Mouse (Mus musculus): ENCODE measurements at regions not wholly inside any gene's neighbourhood (a gene's known extent, or its start where the extent isn't known, plus 50 kb on each side); places are given as distances from the start of the nearest gene placed in this dataset.

DNA sequence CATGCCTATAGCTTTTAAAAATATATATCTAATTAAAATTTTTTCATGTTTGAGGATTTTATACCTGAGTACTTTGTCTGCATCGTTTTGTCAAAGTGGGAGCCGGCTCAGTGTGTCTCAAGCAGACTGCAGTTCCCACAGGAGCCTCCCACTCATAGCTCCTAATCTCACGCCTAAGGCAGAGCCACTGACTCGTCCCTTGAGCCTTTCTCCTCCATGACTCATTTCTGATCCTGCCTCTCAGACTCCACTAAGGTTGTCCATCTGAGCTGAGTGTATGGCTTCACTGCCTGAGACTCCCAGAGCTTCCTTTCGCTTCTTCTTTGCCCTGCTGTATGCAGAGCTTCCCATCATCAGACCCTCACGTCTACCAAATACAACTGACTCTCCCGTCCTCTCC, 98.8 kb downstream of the Efnb2 start:
- ATAC-seq, result no peak

DNA sequence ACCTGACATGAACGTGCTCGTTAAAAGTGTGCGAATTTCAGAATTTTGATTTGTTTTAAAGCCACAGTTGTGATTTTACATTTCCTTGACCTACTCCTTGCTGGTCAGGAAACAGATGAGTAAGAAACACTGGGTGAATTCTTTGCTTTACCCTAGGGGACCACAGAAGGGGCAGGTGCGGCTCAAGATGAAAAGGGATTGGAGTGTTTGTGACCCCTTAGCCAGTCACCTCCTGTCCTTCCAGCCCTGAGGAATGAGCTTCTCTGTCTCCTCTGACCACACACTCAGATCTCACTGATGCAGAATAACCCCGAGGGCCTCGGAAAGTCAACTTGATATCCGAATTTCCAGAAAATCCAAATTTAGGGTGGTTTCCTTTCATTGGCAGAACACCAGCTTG, 103.0 kb downstream of the Efnb2 start:
- Histone ChIP-seq H3K4me1 (replicated peaks; ENCODE audit: control insufficient read depth, insufficient read depth, low read length) (no peaks in the 10 kb centered on the region), H3K4me2 (ENCODE audit: low read length) (no peak overlapping the region), H3K9me3 (ENCODE audit: control insufficient read depth, low read length) (no peaks in the 10 kb centered on the region), H3K36me3 (ENCODE audit: control insufficient read depth, insufficient read depth) (no peaks in the 10 kb centered on the region), H3K27ac (ENCODE audit: low read length) (no peak overlapping the region), H3K4me3 (replicated peaks; ENCODE audit: low read length) (no peak overlapping the region), H3K27me3 (replicated peaks; ENCODE audit: control insufficient read depth, insufficient read depth, low read length) (no peaks in the 10 kb centered on the region), H3K9ac (replicated peaks; ENCODE audit: low read depth, low read length) (no peak overlapping the region)
- no peak for ATAC-seq
- WGBS, result 83% methylated on average over 7 of the region's 7 CpGs

More for the DNA sequence above, 98.8 kb downstream of the Efnb2 start:
- H3K36me3 ChIP-seq (ENCODE audit: control insufficient read depth, insufficient read depth), result no peaks in the 10 kb centered on the region
- no peaks in the 10 kb centered on the region for H3K4me1 ChIP-seq (replicated peaks; ENCODE audit: control insufficient read depth, insufficient read depth, low read length)
- no peak overlapping the region for H3K9ac ChIP-seq (replicated peaks; ENCODE audit: low read depth, low read length)
- no peak overlapping the region for H3K4me2 ChIP-seq (ENCODE audit: low read length)
- H3K4me3 ChIP-seq (replicated peaks; ENCODE audit: low read length), result no peak overlapping the region
- 76% methylated on average over 7 of the region's 7 CpGs for WGBS
- no peak overlapping the region for H3K27ac ChIP-seq (ENCODE audit: low read length)
- no peaks in the 10 kb centered on the region for H3K27me3 ChIP-seq (replicated peaks; ENCODE audit: control insufficient read depth, insufficient read depth, low read length)
- H3K9me3 ChIP-seq (ENCODE audit: control insufficient read depth, low read length), result no peaks in the 10 kb centered on the region

DNA sequence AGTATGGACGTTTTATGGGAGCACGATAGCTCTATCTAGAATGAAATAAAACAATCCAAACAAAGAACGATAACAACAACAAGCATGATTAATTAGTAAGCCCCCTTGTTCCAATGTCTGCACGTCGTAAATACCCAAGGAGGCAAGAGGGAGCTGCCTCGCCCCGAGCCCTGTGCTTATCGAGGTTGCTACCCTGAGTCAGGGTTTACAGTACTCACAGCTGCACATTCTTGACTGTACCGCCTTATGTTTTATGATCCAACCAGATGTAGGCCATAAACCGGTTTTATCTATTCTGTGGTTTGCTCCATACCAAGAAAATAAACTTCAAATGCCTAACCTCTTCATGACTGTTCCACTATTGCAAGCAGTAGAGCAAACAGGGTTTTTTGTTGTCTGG, 104.9 kb downstream of the Efnb2 start:
- H3K36me3 ChIP-seq (ENCODE audit: control insufficient read depth, insufficient read depth), result no peaks in the 10 kb centered on the region
- H3K4me1 ChIP-seq (replicated peaks; ENCODE audit: control insufficient read depth, insufficient read depth, low read length), result no peaks in the 10 kb centered on the region
- H3K9ac ChIP-seq (replicated peaks; ENCODE audit: low read depth, low read length), result no peak overlapping the region
- H3K27ac ChIP-seq (ENCODE audit: low read length), result no peak overlapping the region
- H3K27me3 ChIP-seq (replicated peaks; ENCODE audit: control insufficient read depth, insufficient read depth, low read length), result no peaks in the 10 kb centered on the region
- no peak overlapping the region for H3K4me3 ChIP-seq (replicated peaks; ENCODE audit: low read length)
- H3K9me3 ChIP-seq (ENCODE audit: control insufficient read depth, low read length), result no peaks in the 10 kb centered on the region
- 91% methylated on average over 10 of the region's 10 CpGs for WGBS
- no peak for ATAC-seq
- no peak overlapping the region for H3K4me2 ChIP-seq (ENCODE audit: low read length)

DNA sequence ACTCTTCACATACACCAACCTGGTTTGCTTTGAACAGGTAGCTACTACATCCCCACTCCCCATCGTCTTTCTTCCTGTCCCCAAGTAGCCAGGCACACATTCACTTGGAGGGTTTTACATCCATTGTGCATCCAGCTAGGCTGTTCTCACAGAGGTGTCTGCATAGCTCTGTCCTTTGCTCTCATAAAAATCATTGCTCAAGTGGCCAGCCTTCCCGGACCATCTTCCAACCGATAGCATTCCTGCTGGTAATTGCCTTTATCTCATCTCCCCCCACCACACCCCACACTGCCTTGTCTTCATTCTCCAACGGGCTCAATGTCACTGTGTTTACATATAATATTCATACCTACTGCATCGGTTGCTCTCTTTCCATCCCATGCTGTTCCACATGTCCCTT, 106.4 kb downstream of the Efnb2 start:
- Histone ChIP-seq H3K36me3 (ENCODE audit: control insufficient read depth, insufficient read depth) (no peaks in the 10 kb centered on the region), H3K4me1 (replicated peaks; ENCODE audit: control insufficient read depth, insufficient read depth, low read length) (no peaks in the 10 kb centered on the region), H3K4me3 (replicated peaks; ENCODE audit: low read length) (no peak overlapping the region), H3K4me2 (ENCODE audit: low read length) (no peak overlapping the region), H3K9me3 (ENCODE audit: control insufficient read depth, low read length) (peaks cover 3% of the 10 kb centered on the region; the same call in 1 of the 2 replicates), H3K9ac (replicated peaks; ENCODE audit: low read depth, low read length) (no peak overlapping the region), H3K27ac (ENCODE audit: low read length) (no peak overlapping the region), H3K27me3 (replicated peaks; ENCODE audit: control insufficient read depth, insufficient read depth, low read length) (no peaks in the 10 kb centered on the region)
- WGBS, result 93% methylated on average over 5 of the region's 5 CpGs
- ATAC-seq, result no peak

DNA sequence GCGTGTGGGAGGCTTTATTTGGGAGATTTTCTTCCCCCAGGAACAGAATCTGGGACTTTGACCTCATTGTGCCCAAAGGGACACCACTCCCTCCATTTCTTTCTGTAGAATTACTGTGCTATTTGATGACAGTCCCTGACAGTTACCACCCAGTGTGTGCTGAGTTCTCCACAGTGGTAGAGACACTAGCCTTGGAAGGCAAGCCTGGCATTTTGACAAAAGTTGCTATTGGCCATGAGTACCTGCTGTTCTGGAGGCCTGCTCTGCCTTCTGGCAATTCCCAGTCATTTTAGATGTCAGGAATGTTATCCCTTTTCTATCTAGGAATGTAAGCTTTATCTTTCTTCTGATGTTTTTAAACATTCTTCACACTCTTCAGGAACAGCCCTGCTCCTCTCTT, 108.3 kb downstream of the Efnb2 start:
- 88% methylated on average over 1 of the region's 1 CpGs for WGBS
- Histone ChIP-seq H3K4me3 (replicated peaks; ENCODE audit: low read length) (no peak overlapping the region), H3K27me3 (replicated peaks; ENCODE audit: control insufficient read depth, insufficient read depth, low read length) (no peaks in the 10 kb centered on the region), H3K4me2 (ENCODE audit: low read length) (no peak overlapping the region), H3K36me3 (ENCODE audit: control insufficient read depth, insufficient read depth) (no peaks in the 10 kb centered on the region), H3K9me3 (ENCODE audit: control insufficient read depth, low read length) (peaks cover 3% of the 10 kb centered on the region; the same call in 1 of the 2 replicates), H3K27ac (ENCODE audit: low read length) (no peak overlapping the region), H3K9ac (replicated peaks; ENCODE audit: low read depth, low read length) (no peak overlapping the region), H3K4me1 (replicated peaks; ENCODE audit: control insufficient read depth, insufficient read depth, low read length) (no peaks in the 10 kb centered on the region)
- no peak for ATAC-seq

DNA sequence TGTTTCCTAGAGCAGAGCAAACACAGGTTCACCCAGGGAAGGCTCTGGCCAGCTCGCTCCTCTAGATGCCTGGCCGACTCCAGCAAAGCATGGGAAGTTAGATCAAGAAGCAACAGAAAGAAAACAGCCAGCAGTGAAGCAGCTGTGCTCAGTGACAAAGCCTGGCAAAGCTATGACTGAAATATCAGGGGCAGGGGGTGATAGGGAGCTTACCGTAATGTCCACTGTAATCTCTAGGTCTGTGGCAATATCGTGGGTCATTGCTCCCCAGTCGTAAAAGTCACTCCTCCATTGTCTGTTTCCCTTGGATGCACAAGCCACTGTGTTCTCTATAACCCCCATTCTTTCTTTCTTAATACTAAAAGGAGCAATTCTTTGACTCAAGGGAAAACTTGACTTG, 124.4 kb downstream of the Efnb2 start:
- no peak for ATAC-seq
- H3K9me3 ChIP-seq (ENCODE audit: control insufficient read depth, low read length), result no peaks in the 10 kb centered on the region
- H3K4me2 ChIP-seq (ENCODE audit: low read length), result no peak overlapping the region
- 83% methylated on average over 5 of the region's 5 CpGs for WGBS
- no peak overlapping the region for H3K4me3 ChIP-seq (replicated peaks; ENCODE audit: low read length)
- H3K4me1 ChIP-seq (replicated peaks; ENCODE audit: control insufficient read depth, insufficient read depth, low read length), result 0 out of 2 replicates have a peak, but pooled peaks cover 3% of the 10 kb centered on the region
- H3K9ac ChIP-seq (replicated peaks; ENCODE audit: low read depth, low read length), result no peak overlapping the region
- no peaks in the 10 kb centered on the region for H3K36me3 ChIP-seq (ENCODE audit: control insufficient read depth, insufficient read depth)
- no peak overlapping the region for H3K27ac ChIP-seq (ENCODE audit: low read length)
- H3K27me3 ChIP-seq (replicated peaks; ENCODE audit: control insufficient read depth, insufficient read depth, low read length), result no peaks in the 10 kb centered on the region

DNA sequence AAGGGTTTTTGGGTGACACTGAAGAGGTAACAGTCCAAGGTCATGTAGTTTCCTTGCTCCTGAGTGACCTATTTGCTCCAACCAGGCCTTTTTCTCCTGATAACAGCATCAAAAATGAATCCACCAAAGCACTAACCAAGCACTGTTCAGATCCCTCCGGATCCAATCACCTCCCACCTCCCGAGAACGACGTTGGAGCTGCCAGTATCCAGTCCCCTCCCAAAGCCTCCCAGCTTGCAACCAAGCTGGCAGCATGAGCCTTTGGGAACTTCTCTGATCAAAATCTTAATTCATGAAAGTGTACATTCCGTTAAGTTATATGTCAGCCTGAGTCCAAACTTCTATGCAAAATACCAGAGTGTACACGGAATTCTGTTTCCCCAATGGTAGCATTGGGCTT, 126.3 kb downstream of the Efnb2 start:
- Histone ChIP-seq H3K9ac (replicated peaks; ENCODE audit: low read depth, low read length) (no peak overlapping the region), H3K4me1 (replicated peaks; ENCODE audit: control insufficient read depth, insufficient read depth, low read length) (0 out of 2 replicates have a peak, but pooled peaks cover 3% of the 10 kb centered on the region), H3K4me2 (ENCODE audit: low read length) (no peak overlapping the region), H3K36me3 (ENCODE audit: control insufficient read depth, insufficient read depth) (no peaks in the 10 kb centered on the region), H3K9me3 (ENCODE audit: control insufficient read depth, low read length) (no peaks in the 10 kb centered on the region), H3K27me3 (replicated peaks; ENCODE audit: control insufficient read depth, insufficient read depth, low read length) (no peaks in the 10 kb centered on the region), H3K4me3 (replicated peaks; ENCODE audit: low read length) (no peak overlapping the region), H3K27ac (ENCODE audit: low read length) (no peak overlapping the region)
- ATAC-seq, result peak; percentile 52; the same call in 1 of the 2 replicates
- 30% methylated on average over 6 of the region's 6 CpGs for WGBS

DNA sequence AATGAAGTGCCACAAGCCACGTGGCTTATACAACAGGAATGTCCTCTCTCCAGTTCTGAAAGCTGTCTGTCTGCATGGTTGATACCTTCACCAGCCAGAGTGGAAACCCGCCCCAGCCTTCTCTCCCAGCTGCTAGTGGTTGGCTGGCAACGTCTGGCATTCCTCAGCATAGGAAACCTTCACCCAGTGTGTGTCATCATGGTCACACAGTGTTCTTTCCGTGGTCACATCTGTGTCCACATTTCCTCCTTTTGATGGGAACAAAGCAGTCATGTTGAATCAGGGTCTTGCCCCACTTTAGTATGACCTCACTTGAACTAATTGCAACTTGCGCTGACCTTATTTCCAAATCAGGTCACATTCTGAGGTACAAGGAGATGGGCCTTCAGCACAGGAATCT, 128.1 kb downstream of the Efnb2 start:
- no peak overlapping the region for H3K9ac ChIP-seq (replicated peaks; ENCODE audit: low read depth, low read length)
- WGBS, result 83% methylated on average over 5 of the region's 5 CpGs
- no peaks in the 10 kb centered on the region for H3K9me3 ChIP-seq (ENCODE audit: control insufficient read depth, low read length)
- no peaks in the 10 kb centered on the region for H3K36me3 ChIP-seq (ENCODE audit: control insufficient read depth, insufficient read depth)
- no peak for ATAC-seq
- H3K4me1 ChIP-seq (replicated peaks; ENCODE audit: control insufficient read depth, insufficient read depth, low read length), result 0 out of 2 replicates have a peak, but pooled peaks cover 3% of the 10 kb centered on the region
- no peak overlapping the region for H3K27ac ChIP-seq (ENCODE audit: low read length)
- no peak overlapping the region for H3K4me2 ChIP-seq (ENCODE audit: low read length)
- H3K27me3 ChIP-seq (replicated peaks; ENCODE audit: control insufficient read depth, insufficient read depth, low read length), result no peaks in the 10 kb centered on the region
- H3K4me3 ChIP-seq (replicated peaks; ENCODE audit: low read length), result no peak overlapping the region

DNA sequence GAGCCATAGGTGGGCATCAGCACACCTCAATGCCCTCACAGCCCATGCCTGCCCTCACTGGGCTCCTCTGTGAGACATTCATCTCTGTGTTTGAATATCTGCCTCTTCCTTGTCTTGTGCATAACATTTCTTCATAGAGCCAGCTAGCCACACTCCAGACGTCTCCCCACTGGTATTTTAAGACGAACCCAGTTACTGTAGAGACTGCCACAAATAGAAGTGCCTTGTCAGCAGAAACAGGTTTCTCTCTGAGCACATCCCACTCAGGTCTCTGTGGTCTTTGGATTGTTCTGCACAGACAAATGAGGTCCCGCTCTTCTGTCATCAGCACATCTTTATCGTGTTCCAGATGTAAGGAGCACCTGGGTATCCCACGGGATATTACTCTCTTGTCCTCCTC, 130.5 kb downstream of the Efnb2 start:
- Histone ChIP-seq H3K36me3 (ENCODE audit: control insufficient read depth, insufficient read depth) (no peaks in the 10 kb centered on the region), H3K27ac (ENCODE audit: low read length) (no peak overlapping the region), H3K9ac (replicated peaks; ENCODE audit: low read depth, low read length) (no peak overlapping the region), H3K4me1 (replicated peaks; ENCODE audit: control insufficient read depth, insufficient read depth, low read length) (0 out of 2 replicates have a peak, but pooled peaks cover 3% of the 10 kb centered on the region), H3K4me3 (replicated peaks; ENCODE audit: low read length) (no peak overlapping the region), H3K4me2 (ENCODE audit: low read length) (no peak overlapping the region), H3K9me3 (ENCODE audit: control insufficient read depth, low read length) (no peaks in the 10 kb centered on the region), H3K27me3 (replicated peaks; ENCODE audit: control insufficient read depth, insufficient read depth, low read length) (no peaks in the 10 kb centered on the region)
- 72% methylated on average over 5 of the region's 5 CpGs for WGBS
- ATAC-seq, result no peak

DNA sequence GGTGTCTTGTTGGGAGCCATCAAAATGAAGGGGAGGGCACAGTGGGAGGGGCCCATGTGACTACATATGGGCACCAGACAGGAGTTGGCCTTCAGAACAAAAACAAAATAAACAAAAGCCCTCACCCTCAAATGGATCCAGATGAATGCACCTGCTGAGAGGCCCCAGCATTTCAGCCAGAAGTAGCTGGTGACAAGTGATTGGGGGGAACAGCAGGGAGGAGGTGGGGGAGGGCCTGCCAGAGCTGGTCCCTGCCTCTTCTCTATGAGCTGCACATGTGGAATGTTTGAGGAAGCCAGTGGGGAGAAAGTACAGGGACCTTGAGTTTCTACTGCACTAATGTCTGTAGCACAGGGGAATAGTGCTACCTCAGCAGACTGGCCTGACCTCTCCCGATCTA, 139.5 kb downstream of the Efnb2 start:
- 68% methylated on average over 1 of the region's 1 CpGs for WGBS

More for the DNA sequence above, 139.5 kb downstream of the Efnb2 start:
- no peaks in the 10 kb centered on the region for H3K9me3 ChIP-seq (ENCODE audit: control insufficient read depth, low read length)
- no peak for ATAC-seq
- no peaks in the 10 kb centered on the region for H3K36me3 ChIP-seq (ENCODE audit: control insufficient read depth, insufficient read depth)
- no peak overlapping the region for H3K4me3 ChIP-seq (replicated peaks; ENCODE audit: low read length)
- no peak overlapping the region for H3K4me2 ChIP-seq (ENCODE audit: low read length)
- H3K27me3 ChIP-seq (replicated peaks; ENCODE audit: control insufficient read depth, insufficient read depth, low read length), result no peaks in the 10 kb centered on the region
- H3K27ac ChIP-seq (ENCODE audit: low read length), result no peak overlapping the region
- no peaks in the 10 kb centered on the region for H3K4me1 ChIP-seq (replicated peaks; ENCODE audit: control insufficient read depth, insufficient read depth, low read length)
- H3K9ac ChIP-seq (replicated peaks; ENCODE audit: low read depth, low read length), result no peak overlapping the region

Data from forebrain, embryonic 16.5 days (tissue).